8 mouse cellular contexts compared by ENCODE assay signal in the genomic region with DNA sequence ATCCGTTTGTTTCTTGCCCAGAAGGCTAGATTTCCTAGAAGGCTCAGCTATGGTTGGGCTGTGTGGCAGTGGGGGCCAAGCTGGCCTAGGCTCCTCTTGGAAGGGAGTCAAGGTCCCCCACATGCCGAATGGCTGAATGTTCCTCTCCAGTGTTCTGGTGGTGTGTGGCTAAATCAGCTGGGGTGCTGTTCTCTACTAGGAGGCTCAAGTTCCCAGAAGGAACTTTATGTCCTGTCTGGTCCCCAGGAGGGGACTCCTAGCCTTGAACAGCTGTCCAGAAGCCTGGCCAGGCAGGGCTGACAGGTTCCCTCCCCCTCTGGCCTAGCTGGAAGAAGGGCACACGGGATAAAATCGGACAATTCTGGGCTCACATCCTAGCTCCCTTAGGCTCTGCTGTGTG.
DNase-seq lines count a peak whose midpoint lies in the region; ATAC-seq and TF ChIP-seq lines count a peak whose summit lies in the region.

No protein-coding gene starts in this region.

- no peaks in the 10 kb centered on the region for H3K27me3 ChIP-seq in C2C12 (ENCODE audit: control insufficient read depth, insufficient read depth, insufficient read length)
- no peaks in the 10 kb centered on the region for H3K27me3 ChIP-seq in limb, embryonic 11.5 days (ENCODE audit: control insufficient read depth, insufficient read depth, low read length)

- no peaks in the 10 kb centered on the region for H3K79me2 ChIP-seq in C2C12 (ENCODE audit: control insufficient read depth, insufficient read depth)

- 40% methylated on average over 4 of the region's 4 CpGs for WGBS in limb, embryonic 11.5 days

- no peaks in the 10 kb centered on the region for H3K9me3 ChIP-seq in limb, embryonic 11.5 days (ENCODE audit: control insufficient read depth, low read length)

- peak overlapping the region; percentile 40; the same call in 1 of the 2 replicates for H3K9ac ChIP-seq in limb, embryonic 11.5 days (ENCODE audit: low read length)

- ATAC-seq in limb, embryonic 11.5 days (ENCODE audit: insufficient number of reproducible peaks, low FRiP score, low TSS enrichment, low read depth), result peak; percentile 18; the same call in 1 of the 2 replicates

- H3K36me3 ChIP-seq in C2C12 (ENCODE audit: control insufficient read depth, insufficient read depth), result no peaks in the 10 kb centered on the region
- H3K36me3 ChIP-seq in limb, embryonic 11.5 days (ENCODE audit: control insufficient read depth, insufficient read depth, low read length), result no peaks in the 10 kb centered on the region

- peak overlapping the region; percentile 15; the same call in 1 of the 2 replicates for H3K4me2 ChIP-seq in limb, embryonic 11.5 days (ENCODE audit: low read depth, severe bottlenecking)

- H3K4me1 ChIP-seq in limb, embryonic 11.5 days (ENCODE audit: control insufficient read depth, insufficient read depth, low read length), result peaks cover 17% of the 10 kb centered on the region

- no peak for TF ChIP-seq CTCF in C2C12 (IDR thresholded peaks at IDR 0.05; ENCODE audit: control insufficient read depth, insufficient read depth, insufficient read length)

- H3K27ac ChIP-seq in limb, embryonic 11.5 days (replicated peaks; ENCODE audit: low read depth, low read length), result peak overlapping the region; percentile 94

- DNase-seq in heart, adult 8-10 months (ENCODE audit: low spot score), result peak; percentile 68
- no peak for DNase-seq in heart, postnatal 14 days
- DNase-seq in gastrocnemius, postnatal 14 days, result peak; percentile 63
- DNase-seq in limb, embryonic 11.5 days (ENCODE audit: low spot score), result no peak
- DNase-seq in retina, embryonic 14.5 days (ENCODE audit: low spot score), result no peak
- DNase-seq in urinary bladder, adult 18-20 months (ENCODE audit: low spot score in 2 of 2), result no peak
- no peak for DNase-seq in kidney, postnatal 14 days

- intact Hi-C loops in heart, postnatal 14 days (cut with DNase I), result no loop called here
- intact Hi-C loops in gastrocnemius, postnatal 14 days (cut with DNase I; ENCODE audit: low total_unique reads), result no loop called here

- H3K4me3 ChIP-seq in C2C12 (ENCODE audit: insufficient read depth, poor library complexity, severe bottlenecking), result no peak overlapping the region
- H3K4me3 ChIP-seq in limb, embryonic 11.5 days (ENCODE audit: low read depth, low read length), result no peak overlapping the region

- H3K79me3 ChIP-seq in C2C12 (ENCODE audit: low read depth), result no peaks in the 10 kb centered on the region

- no peak overlapping the region for H3ac ChIP-seq in C2C12 (ENCODE audit: control insufficient read depth, insufficient read length, low read depth)

TF ChIP-seq in C2C12, 6 proteins besides CTCF, POLR2A, EP300 and RAD21:
- TF ChIP-seq MYOD1 (IDR thresholded peaks at IDR 0.05; ENCODE audit: control insufficient read depth, insufficient read length, low read depth) (peak; percentile 4), MYOG (IDR thresholded peaks at IDR 0.05; ENCODE audit: control insufficient read depth, extremely low read depth, insufficient read length) (no peak)
TF ChIP-seq in C2C12: peak in this region for 1.

Comparison
In these comparisons a context has a peak if more than half of its experiments do, and no peak if none do; other contexts are left out.
1. DNase-seq: peak in heart, adult 8-10 months (single experiment) and gastrocnemius, postnatal 14 days (single experiment); none in heart, postnatal 14 days (0 of 2), limb, embryonic 11.5 days (single experiment), retina, embryonic 14.5 days (single experiment), urinary bladder, adult 18-20 months (0 of 2) and kidney, postnatal 14 days (single experiment).